Mouse (Mus musculus) heart, postnatal 36 days (tissue): Measurements from ENCODE around the gene Tspear. TPM values are rescaled to one million over a fixed set of nuclear protein-coding genes. Genes with fewer than 3 reads are reported as not detected.
"Not testable (repeated sequence)": the region's sequence is repeated elsewhere in the genome, so short reads cannot be mapped to it uniquely, and the experiment has no call there.

Experiments
- DNase-seq, 2 experiments: peaks; one replicate each; pipeline ENCODE4 v3.0.0; 2021 to 2022
- intact Hi-C: fragments of 180-260 bp; cut with DNase I; formaldehyde crosslinking; loops from one replicate; pipeline ENCODE4 v1.15.1; 2025
- total RNA-seq, 2 experiments: library from RNA; stranded (reverse); gene quantifications; 2 replicates each; pipeline ENCODE4 v1.2.3; 2021

Tspear gene
- total RNA-seq, 2 experiments from 2014 or later, result not detected

DNA sequence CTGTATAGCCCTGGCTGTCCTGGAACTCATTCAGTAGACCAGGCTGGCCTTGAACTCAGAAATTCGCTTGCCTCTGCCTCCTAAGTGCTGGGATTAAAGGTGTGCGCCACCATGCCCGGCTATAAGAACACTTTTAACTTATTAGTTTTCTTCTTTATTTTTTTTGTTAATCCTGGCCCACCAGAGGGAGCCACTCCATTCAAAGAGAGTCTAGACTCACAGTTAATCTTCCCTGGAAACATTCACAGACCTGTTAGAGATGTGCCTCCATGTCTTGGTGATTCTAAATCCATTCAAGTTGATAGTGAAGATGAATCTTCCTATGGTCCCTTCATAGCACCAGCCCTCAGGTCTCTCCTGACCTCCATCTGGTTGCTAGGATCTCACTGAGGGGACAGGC lies 23.5 kb downstream of the Tspear start:
- DNase-seq, result no peak
- intact Hi-C loops, result loop anchor here (5.0 kb wide), 1 partner anchor 167 kb away; no protein-coding TSS in a partner anchor

DNA sequence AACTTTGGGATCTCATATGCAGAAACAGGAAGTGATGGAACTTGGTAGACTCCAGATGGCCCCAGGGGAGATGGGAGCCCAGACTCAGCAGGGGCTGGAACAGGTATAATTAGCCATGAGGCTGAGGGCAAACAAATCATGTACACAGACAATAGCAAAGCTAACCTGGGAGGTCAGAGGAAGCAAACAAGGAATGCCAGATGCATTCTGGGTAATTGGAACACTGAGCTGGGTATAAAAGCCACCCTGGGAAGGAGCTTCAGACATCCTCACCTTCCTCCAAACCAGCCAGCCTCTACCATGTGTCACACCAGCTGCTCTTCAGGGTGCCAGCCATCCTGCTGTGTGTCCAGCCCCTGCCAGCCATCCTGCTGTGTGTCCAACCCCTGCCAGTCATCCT lies 24.8 kb downstream of the Tspear start, which contains the start of gene Gm10024:
Gene Gm10024 (plus strand): TSS at position 301 of the 400 bp plus-strand sequence.
- intact Hi-C loops, result loop anchor here (5.0 kb wide), 1 partner anchor 166 kb away; no protein-coding TSS in a partner anchor
- not testable (repeated sequence) for DNase-seq

DNA sequence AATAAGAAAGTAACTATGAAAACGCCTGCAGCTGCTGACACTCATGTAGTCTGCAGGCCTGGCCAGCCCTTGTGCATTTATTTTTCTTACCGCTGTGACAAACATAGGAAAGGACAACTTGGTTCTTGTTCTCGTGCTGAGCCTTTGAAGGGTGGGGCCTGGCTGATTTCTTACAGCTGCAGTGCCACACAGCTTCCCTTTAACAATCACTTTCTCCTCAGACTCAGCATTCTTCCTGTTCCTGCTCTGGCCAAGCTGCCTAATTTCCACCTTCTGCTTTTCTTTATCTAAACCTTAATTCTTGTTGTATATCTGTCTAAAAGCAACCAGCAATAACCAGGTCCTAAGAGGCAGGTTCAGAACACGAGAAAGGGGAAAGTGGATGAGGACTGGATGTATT lies 27.4 kb downstream of the Tspear start:
- DNase-seq, result peak in 1 of 2 experiments; percentile 2
- intact Hi-C loops, result loop anchor here (5.0 kb wide), 1 partner anchor 164 kb away; no protein-coding TSS in a partner anchor

DNA sequence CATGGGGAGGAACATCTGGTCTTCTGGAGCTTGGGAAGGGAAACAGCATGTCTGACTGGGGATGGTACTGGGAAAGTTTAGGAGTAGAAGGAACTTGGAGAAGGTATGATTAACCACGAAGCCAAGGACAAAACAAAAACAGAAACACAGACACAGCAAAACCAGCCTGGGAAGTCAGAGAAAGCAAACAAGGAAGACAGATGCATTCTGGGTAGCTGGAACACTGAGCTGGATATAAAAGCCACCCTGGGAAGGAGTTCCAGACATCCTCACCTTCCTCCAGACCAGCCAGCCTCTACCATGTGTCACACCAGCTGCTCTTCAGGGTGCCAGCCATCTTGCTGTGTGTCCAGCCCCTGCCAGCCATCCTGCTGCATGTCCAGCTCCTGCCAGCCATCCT lies 29.1 kb downstream of the Tspear start, which contains the start of gene Gm10142:
Gene Gm10142 (plus strand): TSS at position 301 of the 400 bp plus-strand sequence.
- intact Hi-C loops, result no loop called here
- no peak for DNase-seq

DNA sequence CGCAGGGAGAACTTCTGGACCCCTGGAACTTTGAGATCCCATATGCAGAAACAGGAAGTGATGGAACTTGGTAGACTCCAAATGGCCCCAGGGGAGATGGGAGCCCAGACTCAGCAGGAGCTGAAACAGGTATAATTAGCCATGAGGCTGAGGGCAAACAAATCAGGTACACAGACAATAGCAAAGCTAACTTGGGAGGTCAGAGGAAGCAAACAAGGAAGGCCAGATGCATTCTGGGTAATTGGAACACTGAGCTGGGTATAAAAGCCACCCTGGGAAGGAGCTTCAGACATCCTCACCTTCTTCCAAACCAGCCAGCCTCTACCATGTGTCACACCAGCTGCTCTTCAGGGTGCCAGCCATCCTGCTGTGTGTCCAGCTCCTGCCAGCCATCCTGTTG lies 33.9 kb downstream of the Tspear start, which contains the start of gene Krtap12-1:
Gene Krtap12-1 (plus strand): TSS at position 301 of the 400 bp plus-strand sequence.
- DNase-seq, intact Hi-C loops: not testable (repeated sequence)

DNA sequence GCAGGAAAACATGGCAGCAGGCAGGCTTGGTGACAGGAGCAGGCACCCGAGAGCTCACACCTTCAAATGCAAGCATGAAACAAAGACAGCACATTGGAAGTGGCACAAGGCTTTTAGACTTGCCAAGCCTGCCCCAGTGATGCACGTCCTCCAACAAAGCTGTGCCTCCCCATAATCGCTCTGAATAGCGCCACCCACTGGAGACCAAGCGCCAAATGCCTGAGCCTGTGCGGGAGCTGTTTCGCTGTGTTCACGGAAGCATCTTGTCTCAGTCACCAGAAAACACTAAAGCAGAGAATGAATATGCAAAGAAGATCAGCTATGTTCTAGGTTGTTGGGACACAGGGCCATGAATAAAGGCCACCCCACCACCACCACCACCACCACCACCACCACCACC lies 38.5 kb downstream of the Tspear start:
- intact Hi-C loops, result no loop called here
- no peak for DNase-seq

DNA sequence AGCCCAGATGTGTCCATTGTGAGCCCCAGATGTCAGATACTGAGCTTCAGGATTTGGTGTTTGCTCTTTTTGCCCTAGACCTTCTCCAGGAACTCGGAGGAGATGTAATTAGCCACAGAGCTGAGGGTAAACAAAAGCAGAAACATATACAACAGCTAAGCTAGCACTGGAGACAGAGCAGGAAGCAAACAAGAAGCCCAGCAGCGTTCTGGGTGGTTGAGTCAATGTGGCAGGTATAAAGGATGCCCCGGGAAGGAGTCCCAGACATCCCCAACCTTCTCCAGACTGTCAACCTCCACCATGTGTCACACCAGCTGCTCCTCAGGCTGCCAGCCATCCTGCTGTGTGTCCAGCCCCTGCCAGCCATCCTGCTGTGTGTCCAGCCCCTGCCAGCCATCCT lies 39.8 kb downstream of the Tspear start, which contains the start of gene Gm10100:
Gene Gm10100 (plus strand): TSS at position 301 of the 400 bp plus-strand sequence.
- intact Hi-C loops, result no loop called here
- no peak for DNase-seq

DNA sequence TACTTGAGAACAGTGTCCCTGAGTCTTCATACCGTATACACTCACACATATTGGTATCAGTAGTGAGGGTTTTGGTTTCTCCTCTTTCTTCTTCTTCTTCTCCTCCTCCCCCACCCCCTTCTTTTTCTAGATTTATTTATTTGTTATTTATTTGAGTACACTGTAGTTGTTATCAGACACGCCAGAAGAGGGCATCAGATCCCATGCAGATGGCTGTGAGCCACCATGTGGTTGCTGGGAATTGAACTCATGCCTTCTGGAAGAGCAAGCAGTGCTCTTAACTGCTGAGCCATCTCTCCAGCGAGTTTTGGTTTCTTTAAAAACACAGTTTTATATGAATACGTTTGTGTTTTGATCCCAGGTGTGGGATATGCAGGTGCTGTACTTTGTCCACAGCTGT lies 41.9 kb downstream of the Tspear start:
- DNase-seq, result no peak
- intact Hi-C loops, result loop anchor here (2.0 kb wide), 2 partner anchors 87 to 151 kb away; partner anchors contain the start of gene Gm2696

DNA sequence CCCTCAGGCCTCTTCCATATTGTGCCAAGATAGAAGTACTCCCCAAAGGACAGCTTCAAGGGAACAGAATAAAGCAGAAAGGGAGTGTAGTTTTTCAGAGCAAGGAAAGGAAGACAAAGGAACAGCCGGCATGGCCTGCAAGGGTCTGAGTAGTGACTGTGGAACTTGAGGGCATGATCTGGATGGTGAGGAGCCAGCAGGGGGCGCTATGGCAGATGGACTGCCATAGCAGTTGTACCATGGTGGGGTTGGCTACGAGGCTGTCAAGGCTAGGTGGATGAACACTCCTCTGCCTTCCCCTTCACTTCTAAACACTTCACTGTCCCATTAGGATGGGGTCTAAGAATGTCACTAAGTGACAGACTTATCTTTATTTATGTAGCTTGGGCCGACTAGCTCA lies 42.9 kb downstream of the Tspear start:
- intact Hi-C loops, result loop anchor here (2.0 kb wide), 2 partner anchors 86 to 150 kb away; partner anchors contain the start of gene Gm2696
- no peak for DNase-seq

DNA sequence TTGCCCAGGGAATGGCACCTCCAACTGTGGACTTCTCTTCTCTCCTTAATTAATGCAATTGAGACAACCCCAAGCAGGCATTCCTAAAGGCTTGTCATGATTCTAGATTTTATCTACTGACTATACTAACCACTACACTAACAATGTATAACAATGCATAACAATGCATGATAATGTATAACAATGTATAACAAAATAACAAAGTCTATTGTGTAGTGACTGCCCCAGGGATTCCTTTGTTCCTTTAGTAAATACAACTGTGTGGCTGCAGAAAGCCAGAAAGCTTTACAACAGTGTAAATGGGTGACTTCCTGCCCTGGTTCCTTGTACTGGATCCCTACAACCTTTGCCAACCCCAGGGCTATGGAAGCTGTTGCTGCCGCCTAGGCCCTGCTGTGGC lies 49.6 kb downstream of the Tspear start:
- no peak for DNase-seq
- intact Hi-C loops, result no loop called here

DNA sequence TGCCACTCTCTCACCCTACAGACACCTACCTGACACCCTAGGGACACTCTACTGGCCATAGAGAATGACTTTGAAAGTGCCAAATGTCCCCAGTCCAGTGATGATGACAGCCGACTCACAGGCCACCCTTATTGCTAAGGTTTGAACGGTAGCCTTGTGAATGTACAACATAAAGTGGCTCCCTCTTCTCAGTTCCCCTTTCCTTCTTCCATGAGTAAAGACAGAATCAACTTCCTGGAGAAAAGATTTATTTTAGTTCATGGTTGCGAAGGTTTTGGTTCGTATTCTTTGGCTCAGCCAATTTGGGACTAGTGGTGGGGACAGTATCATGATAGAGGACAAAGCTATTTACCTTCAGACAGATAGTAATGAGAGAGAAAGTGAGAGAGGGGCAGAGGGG lies 52.6 kb downstream of the Tspear start:
- intact Hi-C loops, result no loop called here
- DNase-seq, result no peak

DNA sequence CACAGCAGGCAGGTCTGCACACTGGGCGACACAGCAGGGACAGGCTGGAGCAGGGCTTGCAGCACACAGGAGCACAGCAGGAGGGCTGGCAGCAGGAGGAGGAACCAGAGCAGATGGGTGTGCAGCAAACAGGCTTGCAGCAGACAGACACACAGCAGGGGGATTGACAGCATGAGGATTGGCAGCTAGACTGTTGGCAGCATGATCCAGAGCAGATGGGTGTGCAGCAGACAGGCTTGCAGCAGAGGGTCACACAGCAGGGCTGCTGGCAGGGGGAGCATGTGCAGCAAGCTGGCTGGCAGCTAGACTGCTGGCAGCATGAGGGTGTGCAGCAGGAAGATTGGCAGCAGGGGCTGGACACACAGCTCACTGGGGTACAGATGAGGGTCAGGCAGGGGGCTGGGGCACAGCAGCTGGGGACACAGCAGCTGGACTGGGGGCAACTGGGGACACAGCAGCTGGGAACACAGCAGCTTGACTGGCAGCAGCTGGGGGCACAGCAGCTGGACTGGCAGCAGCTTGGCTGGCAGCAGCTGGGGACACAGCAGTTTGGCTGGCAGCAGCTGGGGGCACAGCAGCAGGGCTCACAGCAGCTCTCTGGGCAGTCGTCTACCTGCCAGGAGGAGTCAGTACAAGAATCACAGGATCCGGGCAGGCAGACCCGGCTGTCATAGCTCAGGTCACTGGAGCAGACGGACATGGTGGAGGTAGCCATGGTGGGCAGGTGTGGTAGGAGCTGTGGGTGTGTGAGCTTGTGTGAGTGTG lies 55.7 kb downstream of the Tspear start, which contains the start of gene Gm18596:
Gene Gm18596 (minus strand): TSS at position 715 of the 765 bp plus-strand sequence.
- DNase-seq, intact Hi-C loops: not testable (repeated sequence)

DNA sequence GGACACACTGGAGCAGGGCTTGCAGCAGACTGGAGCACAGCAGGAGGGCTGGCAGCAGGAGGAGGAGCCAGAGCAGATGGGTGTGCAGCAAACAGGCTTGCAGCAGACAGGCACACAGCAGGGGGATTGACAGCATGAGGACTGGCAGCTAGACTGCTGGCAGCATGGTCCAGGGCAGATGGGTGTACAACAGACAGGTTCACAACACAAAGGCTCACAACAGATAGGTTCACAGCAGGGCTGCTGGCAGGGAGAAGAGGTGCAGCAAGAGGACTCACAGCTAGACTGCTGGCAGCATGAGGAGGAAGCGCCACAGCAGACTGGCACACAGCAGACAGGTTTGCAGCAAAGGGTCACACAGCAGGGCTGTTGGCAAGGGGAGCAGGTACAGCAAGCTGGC lies 64.3 kb downstream of the Tspear start:
- intact Hi-C loops, DNase-seq: not testable (repeated sequence)

DNA sequence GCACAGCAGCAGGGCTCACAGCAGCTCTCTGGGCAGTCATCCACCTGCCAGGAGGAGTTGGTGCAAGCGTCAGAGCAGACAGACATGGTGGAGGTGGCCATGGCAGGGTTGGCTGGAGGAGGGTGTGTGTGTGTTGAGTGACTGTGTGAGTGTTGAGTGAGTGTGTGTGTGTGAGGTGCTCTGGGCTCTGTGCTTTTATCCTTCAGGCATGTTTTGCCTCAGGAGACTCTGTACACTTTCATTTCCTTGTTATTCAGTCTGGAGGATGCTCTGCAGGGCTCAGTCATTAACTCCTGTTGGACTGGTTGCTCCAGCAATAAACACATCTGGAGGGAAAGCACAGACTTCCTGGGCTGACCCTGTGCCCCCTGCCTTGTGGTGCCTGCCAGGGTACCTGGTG lies 64.9 kb downstream of the Tspear start, which contains the start of gene Gm9736:
Gene Gm9736 (minus strand): TSS at position 101 of the 400 bp plus-strand sequence.
- DNase-seq, intact Hi-C loops: not testable (repeated sequence)

DNA sequence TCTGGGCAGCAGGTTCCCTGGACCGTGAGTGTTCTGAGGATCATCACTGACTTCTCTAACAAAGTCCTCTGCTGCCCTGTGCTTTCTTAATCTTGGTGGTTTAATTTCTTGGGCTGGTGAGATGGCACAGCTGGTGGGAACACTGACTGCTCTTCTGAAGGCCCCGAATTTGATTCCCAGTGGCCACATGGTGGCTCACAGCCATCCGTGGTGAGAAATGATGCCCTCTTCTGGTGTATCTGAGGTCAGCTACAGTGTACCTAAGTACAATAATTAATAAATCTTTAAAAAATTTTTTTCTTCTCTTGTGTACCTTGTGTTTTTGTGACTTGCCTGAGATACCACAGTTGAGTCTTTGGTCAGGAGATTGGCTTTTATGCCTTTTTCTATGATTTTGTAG lies 65.9 kb downstream of the Tspear start:
- DNase-seq, intact Hi-C loops: not testable (repeated sequence)

DNA sequence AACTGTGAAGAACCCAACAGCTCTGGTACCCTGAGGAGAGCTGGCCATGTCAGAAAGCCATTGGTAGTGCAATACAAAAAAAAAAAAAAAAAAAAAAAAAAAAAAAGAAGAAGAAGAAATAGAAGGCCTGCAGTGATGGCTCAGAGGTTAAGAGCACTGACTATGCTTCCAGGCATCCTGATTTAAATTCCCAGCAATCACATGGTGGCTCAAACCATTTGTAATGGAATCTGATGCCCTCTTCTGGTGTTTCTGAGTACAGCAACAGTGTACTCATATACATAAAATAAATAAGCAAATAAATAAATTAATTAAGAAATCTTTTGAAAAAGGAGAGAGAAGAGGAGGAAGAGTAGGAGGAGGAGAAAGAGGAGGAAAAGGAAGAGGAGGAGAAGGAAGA lies 67.1 kb downstream of the Tspear start:
- intact Hi-C loops, result no loop called here
- DNase-seq, result no peak

DNA sequence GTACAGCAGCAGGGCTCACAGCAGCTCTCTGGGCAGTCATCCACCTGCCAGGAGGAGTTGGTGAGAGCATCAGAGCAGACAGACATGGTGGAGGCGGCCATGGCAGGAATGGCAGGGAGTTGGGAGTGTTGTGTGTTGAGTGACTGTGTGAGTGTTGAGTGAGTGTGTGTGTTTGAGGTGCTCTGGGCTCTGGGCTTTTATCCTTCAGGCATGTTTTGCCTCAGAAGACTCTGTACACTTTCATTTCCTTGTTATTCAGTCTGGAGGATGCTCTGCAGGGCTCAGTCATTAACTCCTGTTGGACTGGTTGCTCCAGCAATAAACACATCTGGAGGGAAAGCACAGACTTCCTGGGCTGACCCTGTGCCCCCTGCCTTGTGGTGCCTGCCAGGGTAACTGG lies 73.2 kb downstream of the Tspear start, which contains the start of gene Gm3233:
Gene Gm3233 (minus strand): TSS at position 101 of the 400 bp plus-strand sequence.
- DNase-seq, intact Hi-C loops: not testable (repeated sequence)

DNA sequence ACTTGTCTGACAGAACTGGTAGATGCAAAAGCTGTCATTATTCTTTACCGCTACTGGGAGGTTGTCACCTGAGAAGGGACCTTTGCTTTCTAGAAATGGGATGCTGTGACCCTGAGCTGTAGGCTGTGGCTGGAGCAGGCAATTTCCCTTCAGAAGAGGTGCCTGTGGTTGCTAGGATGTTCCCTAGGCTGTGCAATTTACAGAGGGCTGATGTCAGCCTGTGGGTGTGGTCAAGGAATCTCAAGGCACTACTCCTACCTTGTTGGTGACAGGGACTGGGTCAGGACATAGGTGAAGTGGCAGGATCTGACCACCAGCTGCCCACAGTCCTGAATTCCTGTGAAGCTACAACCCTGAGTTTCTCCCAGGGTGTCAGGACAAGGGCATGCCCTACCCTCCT lies 83.4 kb downstream of the Tspear start:
- no peak for DNase-seq

DNA sequence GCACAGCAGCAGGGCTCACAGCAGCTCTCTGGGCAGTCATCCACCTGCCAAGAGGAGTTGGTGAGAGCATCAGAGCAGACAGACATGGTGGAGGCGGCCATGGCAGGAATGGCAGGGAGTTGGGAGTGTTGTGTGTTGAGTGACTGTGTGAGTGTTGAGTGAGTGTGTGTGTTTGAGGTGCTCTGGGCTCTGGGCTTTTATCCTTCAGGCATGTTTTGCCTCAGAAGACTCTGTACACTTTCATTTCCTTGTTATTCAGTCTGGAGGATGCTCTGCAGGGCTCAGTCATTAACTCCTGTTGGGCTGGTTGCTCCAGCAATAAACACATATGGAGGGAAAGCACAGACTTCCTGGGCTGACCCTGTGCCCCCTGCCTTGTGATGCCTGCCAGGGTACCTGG lies 84.9 kb downstream of the Tspear start, which contains the start of gene Gm3238:
Gene Gm3238 (minus strand): TSS at position 101 of the 400 bp plus-strand sequence.
- intact Hi-C loops, DNase-seq: not testable (repeated sequence)

More for the DNA sequence above, 83.4 kb downstream of the Tspear start:
- intact Hi-C loops, result no loop called here

DNA sequence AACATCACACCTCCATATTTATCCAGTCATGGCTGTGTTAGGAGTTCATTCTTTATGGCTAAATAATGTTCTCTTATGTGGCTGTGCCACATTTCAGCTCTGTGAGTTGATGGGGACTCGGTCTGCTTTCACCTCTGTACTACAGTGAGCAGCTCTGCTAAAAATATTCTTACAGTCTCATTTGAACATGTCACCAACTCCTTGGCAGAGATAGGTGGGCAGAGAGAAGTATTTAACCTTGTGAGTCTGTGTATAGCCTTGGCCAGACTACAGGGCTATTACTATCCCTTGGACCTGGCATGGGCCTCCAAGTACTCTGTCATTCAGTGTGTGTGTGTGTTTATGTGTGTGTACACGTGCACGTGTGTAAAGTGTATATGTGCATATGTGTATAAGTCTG lies 85.8 kb downstream of the Tspear start:
- DNase-seq, intact Hi-C loops: not testable (repeated sequence)

DNA sequence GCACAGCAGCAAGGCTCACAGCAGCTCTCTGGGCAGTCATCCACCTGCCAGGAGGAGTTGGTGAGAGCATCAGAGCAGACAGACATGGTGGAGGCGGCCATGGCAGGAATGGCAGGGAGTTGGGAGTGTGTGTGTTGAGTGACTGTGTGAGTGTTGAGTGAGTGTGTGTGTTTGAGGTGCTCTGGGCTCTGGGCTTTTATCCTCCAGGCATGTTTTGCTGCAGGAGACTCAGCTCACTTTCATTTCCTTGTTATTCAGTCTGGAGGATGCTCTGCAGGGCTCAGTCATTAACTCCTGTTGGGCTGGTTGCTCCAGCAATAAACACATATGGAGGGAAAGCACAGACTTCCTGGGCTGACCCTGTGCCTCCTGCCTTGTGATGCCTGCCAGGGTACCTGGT lies 90.5 kb downstream of the Tspear start, which contains the start of gene Gm7138:
Gene Gm7138 (minus strand): TSS at position 101 of the 400 bp plus-strand sequence.
- DNase-seq, intact Hi-C loops: not testable (repeated sequence)
